Mouse (Mus musculus) limb, embryonic 11.5 days (tissue): ENCODE data around the gene Axin2. TPM values are rescaled to one million over a fixed set of nuclear protein-coding genes. Genes with fewer than 3 reads are reported as not detected.

Experiments
- ATAC-seq: fragments of 200-750 bp; cut with Nextera tagmentation; 2 replicates; pipeline ENCODE4 v1.8.0; 2017; ENCODE audit warnings: low read depth; ENCODE audit not compliant: insufficient number of reproducible peaks, low FRiP score, low TSS enrichment
- DNase-seq: peaks from one replicate; pipeline ENCODE4 v3.0.0-alpha.2; 2015; ENCODE audit warnings: low spot score
- H3K27ac ChIP-seq: fragments of 300-500 bp; sonication (generic); replicated peaks from 2 replicates; pipeline ENCODE4 v1.5.1; 2014; ENCODE audit warnings: low read depth, mild to moderate bottlenecking, low read length
- H3K27me3 ChIP-seq: fragments of 300-500 bp; sonication (generic); 2 replicates; pipeline ENCODE4 v1.6.1; 2014; ENCODE audit warnings: mild to moderate bottlenecking, low read length, mixed read lengths; ENCODE audit not compliant: control insufficient read depth, insufficient read depth
- H3K36me3 ChIP-seq: fragments of 300-500 bp; sonication (generic); 2 replicates; pipeline ENCODE4 v1.6.1; 2014; ENCODE audit warnings: mild to moderate bottlenecking, low read length, moderate library complexity, mixed read lengths; ENCODE audit not compliant: control insufficient read depth, insufficient read depth
- H3K4me1 ChIP-seq: fragments of 300-500 bp; sonication (generic); 2 replicates; pipeline ENCODE4 v1.6.1; 2014; ENCODE audit warnings: low read length, mixed read lengths; ENCODE audit not compliant: control insufficient read depth, insufficient read depth
- H3K4me2 ChIP-seq: fragments of 300-500 bp; sonication (generic); 2 replicates; pipeline ENCODE4 v1.6.1; 2014; ENCODE audit warnings: low read depth, mild to moderate bottlenecking, moderate library complexity; ENCODE audit not compliant: severe bottlenecking
- H3K4me3 ChIP-seq: fragments of 300-500 bp; sonication (generic); 2 replicates; pipeline ENCODE4 v1.5.1; 2014; ENCODE audit warnings: low read depth, low read length
- H3K9ac ChIP-seq: fragments of 300-500 bp; sonication (generic); 2 replicates; pipeline ENCODE4 v1.6.1; 2014; ENCODE audit warnings: mild to moderate bottlenecking, low read length
- H3K9me3 ChIP-seq: fragments of 300-500 bp; sonication (generic); 2 replicates; pipeline ENCODE4 v1.6.1; 2016; ENCODE audit warnings: low read length; ENCODE audit not compliant: control insufficient read depth
- WGBS: fragments of 180-500 bp; shearing (Covaris S2); extraction: QIAGEN DNeasy Blood & Tissue Kit; methylation state at CpG from one replicate; pipeline ENCODE4 v1.1.7; 2014; 5-methylcytosine and 5-hydroxymethylcytosine counted together
- polyA plus RNA-seq: library from polyadenylated mRNA; unstranded; fragments of >200 nt; fragmentation: Nextera tagmentation; extraction: Ambion mirVana; gene quantifications from 2 replicates; pipeline ENCODE4 v1.2.1, GENCODE M21; 2014

Gene Axin2
- polyA plus RNA-seq, 1 experiment from 2014 or later = 15.8 TPM

DNA sequence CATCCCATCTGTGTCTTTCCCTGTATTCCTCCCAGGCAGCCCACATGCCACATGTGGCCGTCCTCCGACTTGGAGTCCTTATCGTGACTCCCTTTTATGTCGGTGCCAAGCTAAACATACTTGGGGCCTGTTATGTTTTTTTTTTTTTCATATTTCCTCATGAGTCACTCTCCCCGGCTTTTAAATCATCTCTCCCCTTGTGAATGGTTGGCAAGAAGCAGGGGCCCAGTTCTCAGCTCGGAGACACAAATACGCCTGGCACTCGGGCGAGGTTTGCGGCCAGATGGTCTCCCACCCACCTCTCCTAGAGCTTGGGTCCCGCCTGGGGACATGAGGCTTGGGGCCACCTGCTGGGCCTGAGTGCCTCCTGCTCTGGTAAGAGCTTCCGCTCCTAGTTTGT is 60.4 kb downstream of the Axin2 start:
- no peaks in the 10 kb centered on the region for H3K27me3 ChIP-seq
- H3K9me3 ChIP-seq = no peaks in the 10 kb centered on the region
- H3K36me3 ChIP-seq = no peaks in the 10 kb centered on the region
- no peak overlapping the region for H3K4me2 ChIP-seq
- no peak overlapping the region for H3K27ac ChIP-seq
- H3K9ac ChIP-seq = no peak overlapping the region
- no peak for ATAC-seq
- DNase-seq = no peak
- H3K4me3 ChIP-seq = no peak overlapping the region
- no peaks in the 10 kb centered on the region for H3K4me1 ChIP-seq
- 83% methylated on average over 12 of the region's 12 CpGs for WGBS

DNA sequence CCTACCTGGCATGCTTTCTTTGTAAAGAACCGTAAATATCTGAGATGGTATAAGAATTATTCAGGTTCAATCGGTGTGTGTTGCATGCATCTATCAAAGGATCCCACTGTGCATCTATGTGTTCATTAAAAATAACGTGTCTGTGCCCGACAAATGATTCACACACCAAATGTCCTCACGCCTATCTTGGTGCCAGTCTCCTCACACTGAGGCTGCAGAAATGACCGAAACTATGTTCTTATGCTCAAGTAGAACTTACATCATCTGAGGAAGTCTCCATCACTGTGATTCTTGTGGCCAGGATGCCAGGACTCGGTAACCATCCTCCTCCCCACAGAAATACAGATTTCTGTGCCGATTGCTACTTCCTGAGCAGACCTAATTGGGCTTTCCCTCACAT is 60.9 kb downstream of the Axin2 start:
- Histone ChIP-seq H3K27ac (no peak overlapping the region), H3K27me3 (no peaks in the 10 kb centered on the region), H3K36me3 (no peaks in the 10 kb centered on the region), H3K9ac (no peak overlapping the region), H3K9me3 (no peaks in the 10 kb centered on the region), H3K4me2 (no peak overlapping the region), H3K4me3 (no peak overlapping the region), H3K4me1 (no peaks in the 10 kb centered on the region)
- 91% methylated on average over 8 of the region's 8 CpGs for WGBS
- no peak for ATAC-seq
- no peak for DNase-seq

DNA sequence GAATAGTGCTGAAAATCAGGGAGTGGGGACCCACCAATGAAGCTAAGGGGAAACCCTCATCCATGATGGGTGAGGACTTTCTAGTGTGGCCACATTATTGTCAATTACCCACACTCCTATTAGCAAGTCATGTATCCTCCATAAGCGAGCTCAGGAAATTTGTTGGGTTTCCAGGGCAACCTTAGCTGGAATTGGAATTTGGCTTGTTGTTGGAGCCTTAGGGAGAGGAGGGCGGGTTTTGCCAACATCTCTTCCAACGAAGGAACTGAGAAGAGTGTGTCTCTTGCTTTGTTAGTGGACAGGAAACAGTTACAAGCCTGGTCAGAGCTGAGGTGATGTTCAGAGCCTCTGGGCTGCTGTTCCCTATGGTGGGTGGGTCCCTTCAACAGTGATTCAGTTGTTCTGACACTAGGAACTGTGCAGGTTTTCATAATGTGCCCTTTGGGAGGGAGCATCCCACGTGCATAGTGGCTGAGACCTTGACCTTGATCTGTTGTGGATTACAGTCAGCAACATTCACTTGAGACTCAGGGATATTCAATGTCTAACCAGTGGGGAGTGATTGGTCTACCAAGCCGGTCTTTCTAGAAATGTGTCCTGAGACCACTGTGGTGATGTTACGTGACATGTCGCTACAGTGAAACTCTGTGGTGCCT is 63.4 kb downstream of the Axin2 start:
- no peak for ATAC-seq
- DNase-seq = no peak
- WGBS = 86% methylated on average over 7 of the region's 7 CpGs

DNA sequence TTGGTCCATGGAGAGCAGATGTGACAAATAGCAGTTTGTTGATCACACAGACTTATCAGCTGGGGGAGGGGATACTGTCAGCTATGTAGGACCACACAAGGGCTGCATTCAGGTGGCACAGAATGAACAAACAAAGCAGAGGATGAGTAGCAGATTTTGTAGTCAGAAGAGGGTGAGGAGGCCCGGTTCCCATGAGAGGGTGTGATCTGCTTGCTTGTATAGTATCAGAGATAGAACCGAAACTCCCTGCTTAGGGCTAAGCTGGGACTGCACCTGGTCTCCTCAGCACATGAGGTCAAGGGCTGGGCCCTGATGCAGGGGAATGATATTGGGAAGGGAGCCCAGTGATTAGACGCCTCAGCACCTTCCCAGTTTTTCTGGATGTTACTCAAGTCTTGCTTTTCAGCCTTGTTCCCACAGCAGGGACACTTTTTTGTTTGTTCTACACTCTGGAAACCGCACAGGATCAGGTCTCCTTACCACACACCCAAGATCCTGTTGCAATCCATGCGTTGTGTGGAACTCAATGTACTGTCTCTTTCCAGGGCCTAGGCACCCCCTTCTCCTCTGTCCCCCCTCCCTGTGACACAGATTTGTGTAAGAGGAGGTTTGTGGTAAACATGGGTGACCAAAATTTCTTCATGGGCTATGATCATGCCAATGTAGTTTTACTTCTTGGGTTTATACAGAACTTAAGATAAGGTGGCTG is 64.7 kb downstream of the Axin2 start:
- DNase-seq (no peak), ATAC-seq (no peak)
- H3K4me2 ChIP-seq = no peak overlapping the region
- no peaks in the 10 kb centered on the region for H3K36me3 ChIP-seq
- H3K27ac ChIP-seq = no peak overlapping the region
- 89% methylated on average over 5 of the region's 5 CpGs for WGBS
- no peak overlapping the region for H3K9ac ChIP-seq
- H3K4me1 ChIP-seq = no peaks in the 10 kb centered on the region
- no peak overlapping the region for H3K4me3 ChIP-seq
- no peaks in the 10 kb centered on the region for H3K9me3 ChIP-seq
- no peaks in the 10 kb centered on the region for H3K27me3 ChIP-seq

More for the DNA sequence above, 63.4 kb downstream of the Axin2 start:
- Histone ChIP-seq H3K27ac (no peak overlapping the region), H3K27me3 (no peaks in the 10 kb centered on the region), H3K9ac (no peak overlapping the region), H3K9me3 (no peaks in the 10 kb centered on the region), H3K36me3 (no peaks in the 10 kb centered on the region), H3K4me3 (no peak overlapping the region), H3K4me1 (no peaks in the 10 kb centered on the region), H3K4me2 (no peak overlapping the region)

DNA sequence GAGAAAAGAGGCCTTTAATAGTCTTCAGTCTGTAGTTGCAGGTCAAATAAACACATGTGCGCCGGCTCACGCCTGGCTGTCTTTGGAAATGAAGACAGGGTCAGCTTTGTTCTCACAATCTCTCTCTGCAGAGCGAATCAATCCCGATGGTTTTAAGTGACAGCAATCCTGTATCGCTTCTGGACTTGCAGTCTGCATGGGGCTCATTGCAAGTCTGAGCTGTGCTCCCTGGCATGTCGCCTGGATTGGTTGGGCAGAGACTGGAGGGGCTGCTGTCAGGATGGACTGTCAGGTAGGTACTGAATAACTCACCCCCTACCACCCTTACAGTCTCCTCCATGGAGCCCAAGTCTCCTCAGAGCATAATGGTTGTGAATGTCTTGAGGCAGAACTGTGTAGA is 65.7 kb downstream of the Axin2 start:
- Histone ChIP-seq H3K4me2 (no peak overlapping the region), H3K36me3 (no peaks in the 10 kb centered on the region), H3K9me3 (no peaks in the 10 kb centered on the region), H3K9ac (no peak overlapping the region), H3K27ac (no peak overlapping the region), H3K4me1 (no peaks in the 10 kb centered on the region), H3K4me3 (no peak overlapping the region), H3K27me3 (no peaks in the 10 kb centered on the region)
- 82% methylated on average over 7 of the region's 7 CpGs for WGBS
- DNase-seq (no peak), ATAC-seq (no peak)

DNA sequence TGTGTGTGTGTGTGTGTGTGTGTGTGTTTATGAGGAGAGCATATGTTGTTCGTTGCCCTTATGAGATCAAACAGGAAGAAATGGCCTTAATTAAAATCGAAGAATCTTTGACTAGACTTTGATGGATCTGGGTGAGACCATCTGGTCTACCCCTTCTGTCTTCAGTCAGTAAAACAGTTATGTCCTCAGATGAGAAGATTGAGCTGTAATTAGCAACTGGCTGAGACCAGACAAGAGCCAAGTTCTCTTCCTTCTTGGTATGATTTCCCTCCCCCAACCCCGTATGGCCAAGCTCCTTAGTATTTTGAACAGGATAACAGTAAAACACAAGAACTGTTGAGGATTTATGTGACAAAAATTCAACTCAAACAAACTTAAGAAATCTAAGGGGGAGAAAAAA is 67.1 kb downstream of the Axin2 start:
- DNase-seq = no peak
- Histone ChIP-seq H3K27me3 (no peaks in the 10 kb centered on the region), H3K4me3 (no peak overlapping the region), H3K4me1 (no peaks in the 10 kb centered on the region), H3K9ac (no peak overlapping the region), H3K9me3 (no peaks in the 10 kb centered on the region), H3K4me2 (no peak overlapping the region), H3K27ac (no peak overlapping the region), H3K36me3 (no peaks in the 10 kb centered on the region)
- ATAC-seq = no peak
- WGBS = 40% methylated on average over 3 of the region's 3 CpGs

DNA sequence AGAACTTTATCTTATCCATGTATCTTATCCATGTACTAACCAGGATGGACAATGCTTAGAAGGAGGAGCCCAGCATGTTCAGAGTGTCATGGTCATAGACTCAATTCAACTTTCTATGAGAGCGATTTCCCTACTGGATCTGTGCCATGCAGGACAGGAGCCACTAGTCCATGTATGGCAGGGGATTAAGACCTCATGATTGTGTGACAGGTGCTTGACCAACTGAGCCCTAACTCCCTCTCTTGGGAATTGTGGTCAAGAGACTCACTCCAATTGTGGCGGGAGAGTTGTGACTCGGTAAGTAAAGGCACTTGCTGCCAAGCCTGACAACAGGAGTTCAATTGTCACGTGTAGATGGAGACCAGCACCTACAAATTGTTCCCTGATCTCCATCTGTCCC is 67.6 kb downstream of the Axin2 start:
- WGBS = 87% methylated on average over 4 of the region's 4 CpGs
- ATAC-seq = no peak
- H3K4me1 ChIP-seq = no peaks in the 10 kb centered on the region
- no peak overlapping the region for H3K9ac ChIP-seq
- H3K4me3 ChIP-seq = no peak overlapping the region
- H3K36me3 ChIP-seq = no peaks in the 10 kb centered on the region
- no peaks in the 10 kb centered on the region for H3K27me3 ChIP-seq
- H3K9me3 ChIP-seq = no peaks in the 10 kb centered on the region
- H3K27ac ChIP-seq = no peak overlapping the region
- no peak overlapping the region for H3K4me2 ChIP-seq
- no peak for DNase-seq

DNA sequence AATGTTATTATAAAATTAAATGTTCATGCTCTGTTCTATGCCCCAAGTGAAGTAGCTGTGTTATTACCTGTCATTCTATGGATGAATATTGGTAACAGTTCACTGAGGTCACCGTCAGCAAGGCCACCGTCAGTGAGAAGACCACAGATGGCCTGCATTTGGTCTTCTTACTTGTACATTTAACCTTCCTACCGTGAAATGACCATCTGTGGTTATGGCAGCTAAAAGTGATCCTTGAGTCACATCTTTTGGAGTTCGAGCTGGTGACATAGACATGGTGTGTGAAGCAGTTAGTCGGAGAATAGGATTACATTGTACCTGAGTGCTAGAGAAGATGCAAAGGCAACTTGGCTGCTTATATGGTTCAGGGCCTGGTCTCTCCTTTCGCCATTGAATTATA is 68.1 kb downstream of the Axin2 start:
- H3K9me3 ChIP-seq = no peaks in the 10 kb centered on the region
- no peaks in the 10 kb centered on the region for H3K36me3 ChIP-seq
- H3K4me3 ChIP-seq = no peak overlapping the region
- H3K27ac ChIP-seq = no peak overlapping the region
- H3K4me1 ChIP-seq = no peaks in the 10 kb centered on the region
- no peak overlapping the region for H3K9ac ChIP-seq
- no peak overlapping the region for H3K4me2 ChIP-seq
- 88% methylated on average over 6 of the region's 6 CpGs for WGBS
- ATAC-seq = no peak
- DNase-seq = no peak
- no peaks in the 10 kb centered on the region for H3K27me3 ChIP-seq

DNA sequence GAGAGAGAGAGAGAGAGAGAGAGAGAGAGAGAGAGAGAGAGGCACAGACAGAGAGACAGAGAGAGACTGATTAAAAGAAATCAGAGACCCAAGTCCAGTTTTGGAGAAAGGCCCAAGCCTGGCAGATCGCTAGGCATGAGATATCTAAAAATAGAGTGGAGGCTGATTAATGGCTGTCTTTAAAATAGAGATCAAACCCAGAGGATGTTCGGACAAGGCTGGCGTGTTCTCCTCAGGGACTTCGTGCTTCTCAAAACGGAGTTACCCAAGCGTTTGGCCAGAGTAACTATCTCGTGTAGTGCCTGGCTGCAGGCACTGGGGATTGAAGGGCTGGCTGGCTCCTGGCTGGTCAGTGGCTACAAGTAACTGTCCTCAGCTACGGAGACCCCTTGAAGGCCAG is 69.8 kb downstream of the Axin2 start:
- DNase-seq (no peak), ATAC-seq (no peak)
- 84% methylated on average over 8 of the region's 8 CpGs for WGBS
- H3K36me3 ChIP-seq = no peaks in the 10 kb centered on the region
- H3K9ac ChIP-seq = no peak overlapping the region
- H3K9me3 ChIP-seq = no peaks in the 10 kb centered on the region
- H3K4me1 ChIP-seq = no peaks in the 10 kb centered on the region
- no peak overlapping the region for H3K27ac ChIP-seq
- no peaks in the 10 kb centered on the region for H3K27me3 ChIP-seq
- no peak overlapping the region for H3K4me2 ChIP-seq
- H3K4me3 ChIP-seq = no peak overlapping the region
